Mouse (Mus musculus) stomach, postnatal 0 days (tissue): Measurements from ENCODE around the gene Olfr263.

ENCODE experiments used
- CTCF ChIP-seq: IDR thresholded peaks from 2 replicates; pipeline ENCODE4 v1.5.1; 2016; ENCODE audit warnings: antibody characterized with exemption, low read depth, mild to moderate bottlenecking, moderate library complexity
- EP300 ChIP-seq: optimal IDR thresholded peaks from 2 replicates; pipeline ENCODE3; 2016; ENCODE audit warnings: antibody characterized with exemption

DNA sequence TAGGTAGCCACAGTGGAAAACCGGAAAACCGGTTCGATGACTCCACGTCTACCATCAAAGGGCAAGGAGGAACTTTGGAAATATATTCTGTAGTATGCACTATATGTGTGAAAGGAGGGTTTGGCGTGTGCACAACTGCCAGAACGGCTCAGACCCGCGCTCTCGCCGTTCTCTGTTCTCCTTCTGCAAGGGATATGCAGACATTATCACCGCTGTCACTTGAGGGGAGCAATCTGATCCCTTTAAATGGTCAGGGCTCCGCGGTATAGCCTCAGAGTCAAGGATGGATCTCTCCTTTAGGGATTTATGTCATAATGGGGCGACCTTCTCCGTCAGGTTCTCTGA is 30.0 kb downstream of the Olfr263 start:
- no peak for TF ChIP-seq EP300
- no peak for TF ChIP-seq CTCF
